Mouse (Mus musculus) heart, postnatal 25 days (tissue): ENCODE measurements around the gene Ubr2. TPM values are rescaled to one million over a fixed set of nuclear protein-coding genes. Genes with fewer than 3 reads are reported as not detected.

Experiments
- DNase-seq: peaks from one replicate; pipeline ENCODE4 v3.0.0; 2022; ENCODE audit warnings: low spot score
- intact Hi-C: fragments of 180-260 bp; cut with DNase I; formaldehyde crosslinking; loops from one replicate; pipeline ENCODE4 v1.15.1; 2025
- total RNA-seq, 2 experiments: library from RNA; stranded (reverse); gene quantifications; 2 replicates each; pipeline ENCODE4 v1.2.3; 2021

Gene Ubr2
- 10 to 100 TPM; 65.7 to 73.5 TPM for total RNA-seq

DNA sequence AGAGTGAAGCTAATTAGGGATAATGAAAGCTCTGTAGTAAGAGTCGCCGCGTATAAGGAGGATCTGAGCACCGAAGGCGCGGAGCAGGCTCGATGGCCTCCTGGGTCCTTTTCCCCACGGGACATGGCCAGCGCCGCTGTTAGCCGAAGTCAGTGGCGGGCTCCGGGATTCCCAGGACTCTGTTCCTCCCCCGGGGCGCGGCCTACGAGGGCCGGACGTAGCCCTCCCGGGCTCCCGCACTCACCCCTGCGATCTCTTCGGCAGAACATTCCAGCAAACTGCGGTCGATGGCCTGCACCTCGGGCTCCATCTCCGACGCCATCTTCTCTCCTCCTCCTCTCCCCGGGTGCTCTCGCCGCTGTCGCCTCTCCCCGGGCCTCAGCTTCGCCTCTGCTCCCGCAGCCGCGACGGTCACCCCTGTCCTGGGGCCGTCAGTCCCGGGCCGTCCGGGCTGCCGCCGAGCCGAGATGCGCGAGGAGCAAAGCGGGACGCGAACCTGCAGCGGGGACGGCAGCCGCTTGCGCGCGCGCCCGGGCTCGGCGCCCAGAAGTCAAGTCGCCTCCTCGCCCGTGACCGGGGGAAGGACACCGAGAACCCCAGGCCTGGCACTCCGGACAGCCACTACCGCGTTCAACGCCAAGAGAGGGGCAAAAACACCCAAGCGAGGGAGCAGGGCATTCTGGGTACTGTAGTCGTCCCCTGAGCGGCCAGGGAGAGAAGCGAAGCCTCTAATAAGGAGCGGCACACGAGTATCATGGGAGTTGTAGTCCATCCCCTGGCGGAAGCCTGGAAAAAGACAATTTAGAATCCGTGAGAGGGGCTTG is at the start of gene Ubr2:
Gene Ubr2, minus strand, starts transcription at position 659 of the 824 bp plus-strand sequence.
- intact Hi-C loops, result no loop called here
- DNase-seq, result peak; percentile 91

DNA sequence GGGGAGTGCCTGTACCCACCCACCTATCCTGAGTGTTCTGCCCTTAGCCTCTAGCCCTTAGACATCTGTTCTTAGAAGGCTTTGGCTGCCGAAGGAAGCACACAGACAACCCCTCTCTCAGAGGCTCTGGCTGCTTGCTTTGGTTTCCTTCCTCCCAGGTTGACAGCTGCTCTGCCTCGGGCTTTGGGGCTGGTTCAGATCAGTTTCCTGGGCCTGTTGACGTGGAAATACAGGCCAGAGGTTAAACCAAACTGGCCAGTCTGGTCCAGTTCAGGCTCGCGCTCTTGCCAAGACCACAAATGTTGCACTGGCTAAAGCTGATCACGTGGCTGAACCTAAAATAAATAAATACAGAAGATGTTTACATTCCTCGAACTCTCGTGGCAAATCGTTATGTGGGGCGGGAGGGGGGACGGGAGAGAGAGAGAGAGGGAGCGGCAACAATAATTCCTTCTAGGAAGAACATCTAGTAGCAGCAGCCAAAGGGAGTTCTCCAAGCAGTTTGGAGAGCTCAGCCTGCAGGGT is 49.5 kb upstream of the Ubr2 start:
- intact Hi-C loops, result no loop called here
- no peak for DNase-seq

DNA sequence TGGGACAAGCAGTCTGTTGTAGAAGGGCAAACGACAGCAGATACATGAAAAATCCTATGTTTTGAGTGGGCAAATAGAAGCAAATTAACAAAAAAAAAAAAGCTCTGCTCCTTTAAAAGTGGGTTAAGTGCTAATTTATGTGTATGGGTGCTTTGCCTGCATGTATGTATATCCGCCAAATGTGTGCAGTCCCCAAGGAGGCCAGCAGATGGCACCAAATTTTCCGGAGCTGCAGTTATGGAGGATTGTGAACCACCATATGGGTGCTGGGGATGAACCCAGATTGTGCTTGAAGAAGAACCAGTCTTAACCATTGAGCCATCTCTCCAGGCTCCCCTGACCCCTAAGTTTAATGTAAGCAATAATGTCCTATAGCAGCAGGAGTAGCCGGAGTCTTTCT is 47.6 kb upstream of the Ubr2 start:
- DNase-seq, result no peak
- intact Hi-C loops, result no loop called here

DNA sequence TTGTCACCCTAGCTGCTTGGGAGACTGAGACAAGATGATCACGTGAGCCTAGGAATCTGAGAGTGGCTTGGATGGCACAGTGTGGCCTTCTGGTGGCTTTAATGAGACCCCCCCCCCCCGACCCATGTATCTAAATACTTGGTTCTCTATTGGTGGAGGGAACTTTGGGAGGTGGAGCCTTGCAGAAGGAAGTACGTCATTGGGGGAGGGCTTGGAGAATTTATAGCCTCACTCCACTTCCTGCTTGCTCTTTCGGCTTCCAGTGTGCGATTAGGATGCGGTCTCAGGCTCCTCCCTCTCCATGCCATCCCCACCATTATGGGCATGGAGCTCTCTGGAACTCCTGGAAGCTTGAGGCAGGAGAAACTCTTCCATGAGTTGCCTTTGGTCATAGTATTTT is 46.1 kb upstream of the Ubr2 start:
- intact Hi-C loops, result no loop called here
- DNase-seq, result no peak

DNA sequence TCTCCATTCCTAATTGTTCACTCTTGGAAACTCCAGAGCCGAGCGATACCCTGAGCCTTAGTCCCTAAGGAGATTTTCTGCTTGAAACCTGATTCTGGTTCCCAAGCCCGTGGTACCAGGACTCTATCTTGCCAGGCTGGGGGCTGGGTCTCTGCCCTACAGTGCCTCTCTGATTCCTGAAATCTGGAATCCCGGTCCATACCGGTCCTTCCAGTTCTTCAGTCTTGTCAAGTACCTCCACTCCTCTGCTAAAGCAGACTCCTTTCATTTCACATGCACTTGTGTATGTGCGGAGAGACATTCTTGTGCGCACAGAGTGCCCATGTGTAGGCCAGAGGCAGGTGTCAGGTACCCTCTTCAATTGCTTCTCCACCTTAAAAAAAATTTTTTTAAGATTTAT is 44.8 kb upstream of the Ubr2 start:
- intact Hi-C loops, result no loop called here
- no peak for DNase-seq

DNA sequence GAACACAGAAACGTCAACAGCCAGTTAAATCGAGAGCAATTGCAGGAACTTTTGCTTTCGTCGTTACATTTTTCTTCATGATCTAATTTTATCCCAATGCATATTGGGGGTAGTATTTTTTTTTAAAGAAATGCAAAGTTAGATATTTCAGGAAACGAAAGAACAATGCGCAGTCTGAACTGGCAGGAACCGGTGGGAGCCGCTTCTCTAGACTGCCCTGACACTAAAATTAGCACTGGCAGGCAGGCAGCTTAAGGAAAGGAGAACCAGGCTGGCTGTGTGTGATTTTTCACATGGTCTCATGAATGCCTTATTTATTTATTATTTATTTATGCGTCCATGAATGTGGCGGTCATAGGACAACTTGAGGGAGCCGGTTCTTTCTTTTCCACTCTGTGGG is 44.3 kb upstream of the Ubr2 start:
- no peak for DNase-seq
- intact Hi-C loops, result no loop called here

DNA sequence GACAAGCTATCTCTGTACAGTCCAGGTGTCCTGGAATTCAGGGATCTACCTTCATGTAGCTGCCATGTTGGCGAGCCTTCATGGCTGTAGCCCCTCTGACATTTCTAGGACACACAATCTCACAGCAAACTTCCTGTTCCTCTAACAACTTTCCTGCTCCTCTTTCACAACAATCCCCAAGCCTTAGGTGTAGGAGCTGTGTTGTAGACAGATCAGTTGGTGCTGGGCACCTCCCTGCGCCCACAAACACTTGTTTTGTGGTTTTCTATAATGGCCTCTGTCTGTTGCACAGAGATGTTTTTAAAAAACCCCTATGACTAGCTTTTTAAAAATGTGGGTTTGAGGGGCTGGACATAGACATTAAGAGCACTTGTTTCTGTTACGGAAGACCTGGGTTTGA is 40.3 kb upstream of the Ubr2 start:
- DNase-seq, result no peak
- intact Hi-C loops, result no loop called here

DNA sequence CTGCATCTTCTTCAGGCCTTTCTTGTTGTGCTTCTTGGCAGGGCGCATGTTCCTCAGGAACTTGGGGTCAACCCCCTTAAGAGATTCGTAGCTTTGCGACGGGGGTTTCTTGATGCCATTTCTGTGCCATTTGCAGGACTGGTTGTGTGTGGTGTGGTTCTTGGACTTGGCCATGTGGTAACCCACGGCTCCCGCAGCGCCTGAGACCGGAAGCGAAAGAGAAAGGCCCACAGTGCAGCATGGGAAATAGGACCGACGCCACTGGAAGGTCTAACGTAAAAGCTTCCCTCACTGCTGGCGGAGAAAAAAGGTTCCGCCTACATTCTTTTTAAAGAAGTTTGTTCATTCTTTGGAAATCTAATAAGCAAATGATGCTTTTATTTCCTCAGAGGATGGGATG is 32.5 kb upstream of the Ubr2 start:
- no peak for DNase-seq
- intact Hi-C loops, result no loop called here

DNA sequence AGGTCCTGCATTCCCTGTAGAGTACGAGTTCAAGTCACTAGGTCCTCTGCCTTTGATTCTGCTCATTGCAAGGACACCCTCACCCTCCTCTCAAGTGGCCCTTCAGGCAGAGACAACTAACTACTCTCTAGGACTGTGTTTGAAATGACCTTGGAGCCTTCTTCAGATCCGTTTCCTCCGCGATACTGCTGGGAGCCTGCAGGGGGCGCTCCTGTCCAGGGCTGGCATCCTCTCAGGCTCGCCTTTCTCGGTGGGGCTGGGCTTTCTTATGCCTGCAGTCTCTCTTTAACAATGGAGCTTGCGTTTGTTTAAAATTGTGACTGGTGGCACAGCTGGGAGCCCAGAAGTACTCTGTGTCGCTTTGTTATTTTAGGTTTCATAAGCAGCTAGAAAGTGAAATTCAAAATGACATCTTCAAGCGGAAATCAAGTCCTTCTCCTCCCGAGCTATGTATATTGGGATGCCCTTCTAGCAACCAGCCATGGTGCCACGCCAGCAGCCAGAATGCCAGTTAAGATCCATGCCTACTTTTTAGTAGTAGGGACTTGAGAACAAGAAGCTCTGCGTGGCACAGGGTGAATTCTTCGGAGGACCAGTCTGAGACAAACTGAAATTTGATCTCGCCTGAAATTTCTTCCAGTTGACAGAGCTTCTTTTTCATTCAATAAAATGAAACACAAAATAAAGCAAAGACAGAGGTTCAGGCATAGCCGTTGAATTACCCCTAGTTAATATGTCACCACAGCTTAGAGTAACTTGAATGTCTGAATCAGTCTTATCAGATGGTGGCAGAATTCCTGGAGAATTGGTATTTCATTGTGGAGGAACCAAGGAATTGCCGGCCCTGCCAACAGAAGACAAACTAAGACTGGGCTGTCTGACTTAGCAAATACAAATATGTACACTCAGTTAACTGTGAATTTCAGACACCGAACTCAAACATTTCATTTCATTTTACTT is 28.8 kb upstream of the Ubr2 start:
- intact Hi-C loops, result loop anchor here (1.0 to 10.0 kb wide), 5 partner anchors 51 to 446 kb away; no protein-coding TSS in a partner anchor

DNA sequence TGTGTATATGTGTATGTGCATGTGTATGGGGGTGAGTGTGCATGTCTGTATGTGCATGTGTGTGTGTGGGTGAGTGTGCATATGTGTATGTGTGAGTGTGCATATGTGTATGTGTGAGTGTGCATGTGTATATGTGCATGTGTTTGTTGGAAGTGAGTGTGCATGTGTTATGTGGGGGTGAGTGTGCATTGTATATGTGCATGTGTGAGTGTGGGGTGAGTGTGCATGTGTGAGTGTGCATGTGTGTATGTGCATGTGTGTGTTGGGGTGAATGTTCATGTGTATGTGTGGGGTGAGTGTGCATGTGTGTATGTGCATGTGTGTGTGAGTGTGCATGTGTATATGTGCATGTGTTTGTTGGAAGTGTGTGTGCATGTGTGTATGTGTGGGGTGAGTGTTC is 24.2 kb upstream of the Ubr2 start:
- no peak for DNase-seq
- intact Hi-C loops, result loop anchor here (5.0 to 10.0 kb wide), 2 partner anchors 37 to 450 kb away; no protein-coding TSS in a partner anchor

More for the DNA sequence above, 28.8 kb upstream of the Ubr2 start:
- peak; percentile 58 for DNase-seq

DNA sequence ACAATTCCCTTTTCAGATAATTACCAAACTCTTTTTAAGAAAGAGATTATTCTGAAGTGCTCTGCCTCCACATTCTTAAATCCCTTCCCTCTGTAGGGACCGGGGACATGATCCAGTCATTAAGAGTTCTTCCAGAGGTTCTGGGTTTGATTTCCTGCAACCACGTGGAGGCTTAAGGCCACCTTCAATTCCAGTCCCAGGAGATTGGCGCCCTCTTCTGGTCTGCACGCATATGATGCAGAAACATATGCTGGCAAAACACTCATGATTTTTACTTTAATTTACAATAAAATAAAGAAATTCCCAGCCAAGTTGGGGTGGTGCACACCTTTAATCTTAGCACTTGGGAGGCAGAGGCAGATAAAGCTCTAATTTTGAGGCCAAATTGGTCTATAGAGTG is 23.3 kb upstream of the Ubr2 start:
- no peak for DNase-seq
- intact Hi-C loops, result loop anchor here (2.0 to 10.0 kb wide), 4 partner anchors 36 to 451 kb away; no protein-coding TSS in a partner anchor

DNA sequence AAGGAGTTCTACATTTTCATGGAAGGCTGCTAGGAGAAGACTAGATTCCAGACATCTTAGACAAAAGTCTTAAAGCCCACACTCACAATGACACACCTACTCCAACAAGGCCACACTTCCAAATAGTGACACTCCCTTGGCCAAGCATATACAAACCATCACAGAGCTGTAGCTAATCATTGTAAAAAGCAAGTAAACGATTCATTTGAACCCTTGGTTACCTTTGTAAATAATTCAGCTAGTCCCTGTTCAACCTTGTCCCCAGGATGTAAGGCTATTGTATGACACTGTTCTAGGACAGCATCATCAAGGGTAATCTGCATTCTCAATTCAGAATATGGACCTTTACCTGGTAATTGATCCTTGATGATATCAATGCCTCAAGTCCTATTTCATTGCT is 14.4 kb upstream of the Ubr2 start:
- intact Hi-C loops, result no loop called here

DNA sequence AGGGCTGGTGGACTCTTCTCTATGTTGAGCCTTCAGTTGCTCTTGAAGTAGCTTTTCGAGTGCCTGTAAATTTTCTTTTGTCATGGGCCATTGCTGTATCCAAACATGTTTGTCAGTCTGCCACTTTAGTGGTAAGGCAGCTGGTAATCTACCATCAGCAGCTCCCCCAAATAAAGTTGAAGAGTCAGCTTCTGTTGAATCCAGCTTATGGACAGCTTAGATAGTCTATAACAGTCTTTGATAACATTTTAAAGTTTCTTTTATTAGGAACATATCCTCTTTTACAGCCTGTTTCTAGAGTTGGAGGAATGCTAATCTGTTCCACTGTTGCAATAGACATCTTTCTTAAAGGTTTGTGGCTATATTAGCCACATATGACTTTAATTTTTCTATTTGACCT is 13.0 kb upstream of the Ubr2 start:
- DNase-seq, result no peak
- intact Hi-C loops, result no loop called here

More for the DNA sequence above, 14.4 kb upstream of the Ubr2 start:
- no peak for DNase-seq

DNA sequence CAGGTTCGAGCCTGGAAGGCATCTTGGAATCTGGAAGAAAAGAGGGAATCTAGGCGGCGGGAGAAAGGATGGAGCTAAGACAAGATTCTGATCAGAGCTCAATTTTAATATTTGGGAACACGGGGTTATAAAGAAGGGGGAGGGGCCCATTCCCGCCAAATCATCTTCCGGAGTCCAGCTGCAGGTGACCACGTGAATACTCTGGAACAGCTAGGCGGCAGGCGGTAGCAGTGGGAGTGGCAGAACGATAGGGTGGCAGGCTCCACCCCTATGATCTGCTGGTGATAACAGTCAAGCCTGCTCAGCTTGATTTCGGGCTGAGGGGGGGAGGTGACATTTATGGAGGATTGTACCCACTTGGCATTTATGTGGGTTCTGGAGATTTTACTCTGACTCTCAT is 2.5 kb upstream of the Ubr2 start:
- intact Hi-C loops, result no loop called here
- DNase-seq, result no peak

DNA sequence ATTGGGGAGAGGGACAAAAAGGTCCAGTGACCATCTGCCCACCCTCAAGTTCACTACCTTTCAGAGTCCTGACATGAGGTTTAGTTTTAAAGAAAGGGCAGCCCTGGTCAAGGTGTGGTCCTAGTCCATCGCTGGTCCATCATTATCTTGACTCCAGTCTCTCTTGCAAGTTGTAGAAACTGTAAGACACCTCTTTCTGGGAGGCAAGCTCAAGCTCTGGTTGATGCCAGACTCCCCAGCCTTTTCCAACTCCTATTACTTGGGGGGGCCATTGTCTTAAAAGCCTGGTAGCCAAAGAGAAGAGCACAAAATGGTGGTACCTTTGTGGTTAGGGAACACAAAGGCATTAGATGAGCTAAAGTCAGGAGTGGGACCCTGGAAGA is 1.3 kb upstream of the Ubr2 start:
- intact Hi-C loops, result no loop called here
- DNase-seq, result no peak

DNA sequence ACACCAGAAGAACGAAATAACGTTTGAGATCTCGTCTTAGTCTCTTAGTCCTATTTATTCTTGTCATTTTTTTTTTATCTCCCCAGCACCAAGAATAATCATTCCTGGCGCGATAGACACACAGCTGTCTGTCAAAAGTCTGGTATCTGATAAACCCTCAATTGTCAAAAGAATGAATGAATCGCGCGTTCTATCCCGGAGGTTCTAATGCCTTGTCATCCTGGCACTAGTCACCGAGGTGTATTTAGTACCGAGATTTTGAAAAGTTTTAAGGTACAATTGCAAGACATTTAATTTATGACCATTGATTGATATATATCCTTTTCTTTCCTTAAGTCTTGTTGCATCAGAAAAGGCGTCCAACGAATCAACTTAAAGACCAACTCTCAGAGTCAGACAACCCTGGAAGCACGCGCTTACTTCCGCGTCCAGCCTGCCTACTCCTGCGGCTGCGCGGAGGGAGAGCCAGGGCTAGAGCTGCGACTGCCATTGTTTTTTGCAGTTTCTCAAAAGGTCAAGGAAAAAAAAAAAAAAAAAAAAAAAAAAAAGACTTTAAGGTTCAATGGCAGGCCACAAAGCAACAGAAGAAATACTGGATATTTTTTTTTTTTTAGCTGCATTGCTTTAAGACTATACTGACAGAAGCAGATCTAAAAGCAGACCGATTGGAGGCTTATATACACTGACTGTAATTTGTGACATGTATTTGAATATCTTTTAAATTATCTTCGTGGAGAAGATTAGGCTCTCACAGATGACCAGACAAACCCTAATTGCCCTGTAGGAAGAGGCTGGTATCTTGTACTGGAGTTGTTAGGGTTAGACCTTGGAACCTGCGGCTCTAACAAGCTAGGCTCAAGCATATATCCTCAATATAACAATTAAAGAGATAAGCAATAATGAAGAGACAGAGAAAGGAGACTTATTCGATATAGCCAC is 635 bp upstream of the Ubr2 start:
- no peak for DNase-seq
- intact Hi-C loops, result no loop called here

DNA sequence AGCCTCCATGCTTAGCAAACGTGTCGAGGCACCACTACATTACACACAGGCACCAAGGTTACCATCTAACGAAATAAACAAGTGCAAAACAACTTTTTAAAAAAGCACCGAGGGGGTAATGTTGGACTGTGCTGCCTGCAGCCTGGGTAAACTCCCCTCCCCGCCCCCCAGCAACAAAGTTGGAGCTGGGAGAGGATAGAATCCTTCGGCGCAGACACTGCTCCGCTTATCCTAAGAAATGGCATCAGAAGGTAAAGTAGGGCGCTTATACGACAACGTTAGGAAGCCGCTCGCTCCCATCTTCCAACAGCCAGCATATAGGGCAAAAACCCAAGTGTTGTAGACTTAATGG is 834 bp downstream of the Ubr2 start:
- intact Hi-C loops, result no loop called here
- no peak for DNase-seq

DNA sequence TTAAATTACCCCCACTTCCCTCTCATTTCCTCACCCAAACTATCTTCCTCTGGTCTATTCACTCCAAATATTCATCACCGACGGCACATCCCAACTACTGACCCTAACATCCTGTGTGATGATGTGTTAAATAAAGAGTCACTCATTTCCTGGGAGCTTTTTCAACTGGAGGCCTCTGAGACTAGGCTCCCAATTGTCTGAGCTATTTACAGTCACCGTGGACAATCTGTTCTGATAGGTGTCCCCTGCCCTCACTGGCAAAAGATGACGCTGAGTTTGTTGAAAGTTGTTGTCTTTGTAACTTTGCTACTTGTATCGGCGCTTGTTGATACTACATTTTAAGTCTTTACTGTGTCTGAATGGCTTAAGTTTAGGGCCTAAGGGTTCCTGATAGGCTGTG is 1.3 kb downstream of the Ubr2 start:
- intact Hi-C loops, result no loop called here
- DNase-seq, result no peak

DNA sequence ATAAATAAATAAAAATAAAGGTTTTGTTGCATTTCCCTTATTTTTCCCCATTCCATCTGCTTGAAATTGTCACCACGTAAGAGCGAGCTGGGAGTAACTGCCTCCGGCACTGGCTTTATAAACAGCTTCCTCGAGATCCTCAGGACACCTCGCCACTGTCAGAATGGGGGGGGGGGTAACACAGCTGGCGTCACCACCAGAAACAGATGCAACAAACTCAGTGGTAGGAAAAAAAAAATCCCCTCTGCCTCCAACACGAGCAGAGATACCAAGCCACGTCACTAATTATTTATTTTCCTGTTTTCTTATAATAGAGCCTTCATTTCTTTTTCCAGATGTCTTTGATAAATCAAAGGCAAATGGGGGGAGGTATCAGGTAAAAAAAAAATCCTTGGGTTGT is 1.9 kb downstream of the Ubr2 start:
- intact Hi-C loops, result no loop called here
- DNase-seq, result no peak

DNA sequence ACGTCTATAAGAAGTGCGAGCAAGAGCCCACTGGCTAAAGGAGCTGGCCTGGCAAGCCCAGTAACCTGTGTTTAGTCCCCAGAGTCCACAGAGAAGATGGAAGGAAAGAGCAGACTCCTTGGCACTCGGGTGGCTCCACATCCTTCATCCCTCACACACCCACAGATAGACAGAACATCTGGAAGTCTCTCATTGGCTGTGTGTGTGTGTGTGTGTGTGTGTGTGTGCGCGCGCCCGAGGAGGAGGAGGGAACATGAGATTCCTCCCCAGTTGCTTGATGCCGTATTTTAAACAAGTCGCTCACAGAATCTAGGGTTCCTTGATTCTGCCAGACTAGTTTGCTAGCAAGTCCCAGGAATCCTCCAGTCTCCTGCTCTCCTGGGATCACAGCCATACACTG is 3.6 kb downstream of the Ubr2 start:
- intact Hi-C loops, result no loop called here

More for the DNA sequence above, 3.6 kb downstream of the Ubr2 start:
- no peak for DNase-seq
